Mouse (Mus musculus) left cerebral cortex, adult 18-20 months (tissue): ENCODE results near the gene Ccl21b. TPM values are rescaled to one million over a fixed set of nuclear protein-coding genes. Genes with fewer than 3 reads are reported as not detected.
"Not testable (repeated sequence)": the region's sequence is repeated elsewhere in the genome, so short reads cannot be mapped to it uniquely, and the experiment has no call there.

ENCODE experiments used
- DNase-seq, 2 experiments: peaks; one replicate each; pipeline ENCODE4 v3.0.0; 2021 to 2022; ENCODE audit warnings: low spot score in 2 of 2, mixed read lengths in 1 of 2
- long read RNA-seq, 2 experiments: library from polyadenylated mRNA; stranded (forward); transcript quantifications; one replicate each; pipeline ENCODE4 v2.0.0; 2021
- total RNA-seq, 2 experiments: library from RNA; stranded (reverse); gene quantifications; 2 replicates each; pipeline ENCODE4 v1.2.3; 2021

Ccl21b gene
- not detected for total RNA-seq
- long read RNA-seq, experiment 1, partial matches to known transcripts = 2 of 46 reads
- long read RNA-seq, experiment 1, other reads (novel, unspliced or antisense) = 44 of 46 reads
- long read RNA-seq, experiment 2, partial matches to known transcripts = 0 of 30 reads
- long read RNA-seq, experiment 2, other reads (novel, unspliced or antisense) = 29 of 30 reads

- not testable (repeated sequence) for DNase-seq
These were observed at the start of gene Ccl21b for GRCm38 (mm10) chr4:42255467-42255866. Ccl21b (plus strand) TSS chr4:42255767.

GRCm38 (mm10) chr4:42240339-42240738 is 15.2 kb upstream of the Ccl21b start, which contains the start of gene Gm10600:
Gm10600 (plus strand) TSS chr4:42240639.
- DNase-seq = not testable (repeated sequence)

GRCm38 (mm10) chr4:42293967-42294366 is 38.4 kb downstream of the Ccl21b start, which contains the start of gene Gm21953:
Gm21953 (plus strand) TSS chr4:42294267.
- DNase-seq = not testable (repeated sequence)

Other genes with a start within 250 kb of the Ccl21b start
- gene Gm21093, start 221.0 kb upstream of the Ccl21b start, total RNA-seq = 1 to 10 TPM; 7.2 to 7.4 TPM
- gene Gm3893, start 164.6 kb upstream of the Ccl21b start, total RNA-seq = not detected
- 10 to 100 TPM; 36.2 to 38.3 TPM for gene Gm13304, start 140.9 kb upstream of the Ccl21b start, total RNA-seq
- 10 to 100 TPM; 30.1 to 33.4 TPM for gene Gm13306, start 102.3 kb upstream of the Ccl21b start, total RNA-seq
- gene Gm13305, start 87.2 kb upstream of the Ccl21b start, total RNA-seq = 1 to 10 TPM in 1 of 2 experiments, not detected in 1; 1.7 TPM
- 1 to 10 TPM; 8.3 to 8.6 TPM for gene Gm10600, start 15.1 kb upstream of the Ccl21b start, total RNA-seq
- not detected for gene Gm21953, start 38.5 kb downstream of the Ccl21b start, total RNA-seq
- not detected for gene Fam205a3, start 62.6 kb downstream of the Ccl21b start, total RNA-seq
- gene Gm21586, start 183.6 kb downstream of the Ccl21b start, total RNA-seq = not detected
- 1 to 10 TPM; 5.2 to 5.6 TPM for gene Gm2163, start 211.0 kb downstream of the Ccl21b start, total RNA-seq